Comparison of ENCODE assay signal across 9 mouse cellular contexts in the genomic region with DNA sequence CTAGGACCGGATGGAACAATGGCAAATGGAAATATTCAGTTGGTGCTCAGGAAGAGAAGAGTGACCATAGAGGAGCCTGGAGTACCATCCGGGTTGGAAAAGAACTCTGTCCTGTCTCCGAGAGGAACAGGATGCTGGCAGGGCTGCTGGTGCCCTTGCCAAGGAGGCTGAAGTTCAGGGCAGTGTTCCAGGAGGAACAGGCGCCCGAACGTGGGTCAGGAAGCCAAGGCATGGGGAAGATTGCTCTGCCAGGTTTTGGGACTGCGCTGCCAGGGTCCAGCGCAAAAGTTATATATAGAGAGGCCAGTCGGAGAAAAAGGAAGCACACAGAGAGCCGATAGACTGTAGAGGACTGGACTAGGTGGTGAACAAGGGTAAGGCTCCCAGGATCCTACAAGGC.
DNase-seq lines count a peak whose midpoint lies in the region; ATAC-seq and TF ChIP-seq lines count a peak whose summit lies in the region.
"Had no signal": no experiment of that assay in that cellular context is flagged by ENCODE, and none has a peak within 500 bp of the region (broad histone marks: within the 10 kb centered on the region; RNA-seq: fewer than 3 reads in every experiment).

No protein-coding gene starts in this region.

- no peaks in the 10 kb centered on the region for H3K27me3 ChIP-seq in hindbrain, postnatal 0 days (ENCODE audit: insufficient read depth, low read length)
- no peaks in the 10 kb centered on the region for H3K27me3 ChIP-seq in hindbrain, embryonic 11.5 days (ENCODE audit: control insufficient read depth, insufficient read depth, low read length)
- no peaks in the 10 kb centered on the region for H3K27me3 ChIP-seq in stomach, embryonic 16.5 days (ENCODE audit: control insufficient read depth, insufficient read depth, low read length)
- H3K27me3 ChIP-seq in stomach, postnatal 0 days (ENCODE audit: control insufficient read depth, insufficient read depth, low read length), result no peaks in the 10 kb centered on the region
- H3K27me3 ChIP-seq in limb, embryonic 11.5 days (ENCODE audit: control insufficient read depth, insufficient read depth, low read length), result no peaks in the 10 kb centered on the region
- H3K27me3 ChIP-seq: limb, embryonic 15.5 days had no signal

- H3K9ac ChIP-seq in hindbrain, postnatal 0 days (replicated peaks; ENCODE audit: low read length), result no peak overlapping the region
- no peak overlapping the region for H3K9ac ChIP-seq in hindbrain, embryonic 11.5 days (ENCODE audit: low read depth, low read length)
- no peak overlapping the region for H3K9ac ChIP-seq in stomach, embryonic 16.5 days (ENCODE audit: low read length)
- no peak overlapping the region for H3K9ac ChIP-seq in stomach, postnatal 0 days (ENCODE audit: low read length)
- H3K9ac ChIP-seq in limb, embryonic 11.5 days (ENCODE audit: low read length), result no peak overlapping the region
- H3K9ac ChIP-seq: limb, embryonic 15.5 days had no signal

- DNase-seq in hindbrain, postnatal 0 days (ENCODE audit: low spot score), result peak; percentile 59
- DNase-seq in hindbrain, embryonic 11.5 days (ENCODE audit: low spot score), result no peak
- no peak for DNase-seq in stomach, postnatal 0 days (ENCODE audit: low spot score)
- DNase-seq in gastrocnemius, postnatal 4 days (ENCODE audit: low spot score in 2 of 2), result peak; percentile 38 to 70
- DNase-seq in limb, embryonic 11.5 days (ENCODE audit: low spot score), result peak; percentile 17
- no peak for DNase-seq in B cell, adult 2 months
- no peak for DNase-seq in embryo, embryonic 9.5 days (ENCODE audit: extremely low spot score)

- ATAC-seq in hindbrain, postnatal 0 days, result peak; percentile 45; the same call in 1 of the 2 replicates
- no peak for ATAC-seq in hindbrain, embryonic 11.5 days (ENCODE audit: low FRiP score)
- ATAC-seq in stomach, embryonic 16.5 days (ENCODE audit: insufficient read depth, low FRiP score), result peak; percentile 17; the same call in 1 of the 2 replicates
- ATAC-seq in stomach, postnatal 0 days (ENCODE audit: low FRiP score, low TSS enrichment), result no peak
- ATAC-seq in limb, embryonic 11.5 days (ENCODE audit: insufficient number of reproducible peaks, low FRiP score, low TSS enrichment, low read depth), result no peak

- WGBS in hindbrain, postnatal 0 days, result 66% methylated on average over 10 of the region's 10 CpGs
- WGBS in hindbrain, embryonic 11.5 days, result 95% methylated on average over 10 of the region's 10 CpGs
- 78% methylated on average over 10 of the region's 10 CpGs for WGBS in stomach, embryonic 16.5 days
- WGBS in stomach, postnatal 0 days, result 75% methylated on average over 10 of the region's 10 CpGs
- WGBS in limb, embryonic 11.5 days, result 94% methylated on average over 10 of the region's 10 CpGs

- no peaks in the 10 kb centered on the region for H3K36me3 ChIP-seq in hindbrain, postnatal 0 days (ENCODE audit: insufficient read depth, low read length)
- no peaks in the 10 kb centered on the region for H3K36me3 ChIP-seq in hindbrain, embryonic 11.5 days (ENCODE audit: control insufficient read depth, insufficient read depth, low read length)
- no peaks in the 10 kb centered on the region for H3K36me3 ChIP-seq in stomach, embryonic 16.5 days (ENCODE audit: control insufficient read depth, insufficient read depth, low read length)
- H3K36me3 ChIP-seq in stomach, postnatal 0 days (ENCODE audit: control insufficient read depth, insufficient read depth, low read length), result no peaks in the 10 kb centered on the region
- H3K36me3 ChIP-seq in limb, embryonic 11.5 days (ENCODE audit: control insufficient read depth, insufficient read depth, low read length), result no peaks in the 10 kb centered on the region
- H3K36me3 ChIP-seq: limb, embryonic 15.5 days had no signal

- H3K27ac ChIP-seq in hindbrain, postnatal 0 days, result no peak overlapping the region
- no peak overlapping the region for H3K27ac ChIP-seq in hindbrain, embryonic 11.5 days (ENCODE audit: low read depth, low read length)
- H3K27ac ChIP-seq in stomach, embryonic 16.5 days (ENCODE audit: low read length), result no peak overlapping the region
- no peak overlapping the region for H3K27ac ChIP-seq in stomach, postnatal 0 days (replicated peaks)
- no peak overlapping the region for H3K27ac ChIP-seq in limb, embryonic 11.5 days (replicated peaks; ENCODE audit: low read depth, low read length)
- H3K27ac ChIP-seq: limb, embryonic 15.5 days had no signal

- TF ChIP-seq CTCF in hindbrain, postnatal 0 days (IDR thresholded peaks at IDR 0.05; ENCODE audit: low read depth), result no peak
- no peak for TF ChIP-seq CTCF in stomach, postnatal 0 days (IDR thresholded peaks at IDR 0.05; ENCODE audit: low read depth)

- H3K4me1 ChIP-seq in hindbrain, postnatal 0 days (ENCODE audit: insufficient read depth, low read length), result no peaks in the 10 kb centered on the region
- no peaks in the 10 kb centered on the region for H3K4me1 ChIP-seq in hindbrain, embryonic 11.5 days (replicated peaks; ENCODE audit: control insufficient read depth, insufficient read depth, low read length)
- H3K4me1 ChIP-seq in stomach, embryonic 16.5 days (ENCODE audit: control insufficient read depth, insufficient read depth, low read length), result no peaks in the 10 kb centered on the region
- no peaks in the 10 kb centered on the region for H3K4me1 ChIP-seq in stomach, postnatal 0 days (replicated peaks; ENCODE audit: control insufficient read depth, insufficient read depth)
- no peaks in the 10 kb centered on the region for H3K4me1 ChIP-seq in limb, embryonic 11.5 days (ENCODE audit: control insufficient read depth, insufficient read depth, low read length)
- H3K4me1 ChIP-seq: limb, embryonic 15.5 days had no signal

- peak overlapping the region; percentile 23; the same call in 1 of the 2 replicates for H3K4me2 ChIP-seq in hindbrain, postnatal 0 days (ENCODE audit: low read depth, low read length)
- H3K4me2 ChIP-seq in hindbrain, embryonic 11.5 days (replicated peaks; ENCODE audit: low read depth, low read length), result no peak overlapping the region
- no peak overlapping the region for H3K4me2 ChIP-seq in stomach, embryonic 16.5 days (ENCODE audit: low read depth, low read length)
- no peak overlapping the region for H3K4me2 ChIP-seq in stomach, postnatal 0 days (replicated peaks; ENCODE audit: low read depth)
- H3K4me2 ChIP-seq in limb, embryonic 11.5 days (ENCODE audit: low read depth, severe bottlenecking), result no peak overlapping the region
- H3K4me2 ChIP-seq: limb, embryonic 15.5 days had no signal

- H3K4me3 ChIP-seq in hindbrain, postnatal 0 days (ENCODE audit: low read length), result no peak overlapping the region
- no peak overlapping the region for H3K4me3 ChIP-seq in hindbrain, embryonic 11.5 days (ENCODE audit: low read depth, low read length)
- no peak overlapping the region for H3K4me3 ChIP-seq in stomach, embryonic 16.5 days (replicated peaks; ENCODE audit: low read length)
- H3K4me3 ChIP-seq in stomach, postnatal 0 days (ENCODE audit: low read depth, low read length), result no peak overlapping the region
- no peak overlapping the region for H3K4me3 ChIP-seq in limb, embryonic 11.5 days (ENCODE audit: low read depth, low read length)
- H3K4me3 ChIP-seq: limb, embryonic 15.5 days had no signal

- no peaks in the 10 kb centered on the region for H3K9me3 ChIP-seq in hindbrain, postnatal 0 days (ENCODE audit: low read length)
- H3K9me3 ChIP-seq in hindbrain, embryonic 11.5 days (ENCODE audit: control insufficient read depth, low read length), result no peaks in the 10 kb centered on the region
- H3K9me3 ChIP-seq in stomach, embryonic 16.5 days (replicated peaks; ENCODE audit: control insufficient read depth, low read length), result no peaks in the 10 kb centered on the region
- no peaks in the 10 kb centered on the region for H3K9me3 ChIP-seq in stomach, postnatal 0 days (ENCODE audit: control insufficient read depth, low read length)
- H3K9me3 ChIP-seq in limb, embryonic 11.5 days (ENCODE audit: control insufficient read depth, low read length), result no peaks in the 10 kb centered on the region
- H3K9me3 ChIP-seq: limb, embryonic 15.5 days had no signal

- no peak for TF ChIP-seq EP300 in stomach, postnatal 0 days (optimal IDR thresholded peaks at IDR 0.05)

Comparison
In these comparisons a context has a peak if more than half of its experiments do, and no peak if none do; other contexts are left out.
1. ATAC-seq: peak in hindbrain, postnatal 0 days (single experiment) and stomach, embryonic 16.5 days (single experiment); none in hindbrain, embryonic 11.5 days (single experiment), stomach, postnatal 0 days (single experiment) and limb, embryonic 11.5 days (single experiment).
2. DNase-seq: peak in hindbrain, postnatal 0 days (single experiment), gastrocnemius, postnatal 4 days (2 of 2) and limb, embryonic 11.5 days (single experiment); none in hindbrain, embryonic 11.5 days (single experiment), stomach, postnatal 0 days (single experiment), B cell, adult 2 months (0 of 2) and embryo, embryonic 9.5 days (single experiment).